Mouse (Mus musculus): ENCODE results near the gene Cdk2ap1. TPM values are rescaled to one million over a fixed set of nuclear protein-coding genes. Genes with fewer than 3 reads are reported as not detected.
A peak's percentile ranks its signal among the peaks of the same experiment; 100 is the strongest.

Gene Cdk2ap1
- polyA plus RNA-seq, 1 experiment = 236 TPM

DNA sequence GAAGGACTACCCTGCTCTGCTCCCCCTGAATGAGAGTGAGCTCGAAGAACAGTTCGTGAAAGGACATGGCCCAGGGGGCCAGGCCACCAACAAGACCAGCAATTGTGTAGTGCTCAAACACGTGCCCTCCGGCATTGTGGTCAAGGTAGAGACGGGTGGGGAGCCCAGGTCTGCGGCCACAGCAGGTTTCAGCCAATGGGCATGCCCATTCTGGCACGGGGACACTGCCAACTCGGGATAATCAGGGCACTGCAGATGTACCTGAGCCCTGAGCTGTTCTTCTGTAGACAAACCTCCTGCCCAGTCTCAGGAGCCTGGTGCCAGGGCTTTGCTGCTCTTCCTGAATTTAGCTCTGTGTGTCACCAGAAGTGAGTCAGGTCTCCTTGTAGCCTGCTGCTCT lies 24.1 kb downstream of the Cdk2ap1 start:
- no peak for TF ChIP-seq MAX (IDR thresholded peaks at IDR 0.05; ENCODE audit: low read depth)
- TF ChIP-seq MYOD1 (IDR thresholded peaks at IDR 0.05; ENCODE audit: control insufficient read depth in 1 of 3, insufficient read length in 2 of 3, low read depth in 2 of 3) = no peak

DNA sequence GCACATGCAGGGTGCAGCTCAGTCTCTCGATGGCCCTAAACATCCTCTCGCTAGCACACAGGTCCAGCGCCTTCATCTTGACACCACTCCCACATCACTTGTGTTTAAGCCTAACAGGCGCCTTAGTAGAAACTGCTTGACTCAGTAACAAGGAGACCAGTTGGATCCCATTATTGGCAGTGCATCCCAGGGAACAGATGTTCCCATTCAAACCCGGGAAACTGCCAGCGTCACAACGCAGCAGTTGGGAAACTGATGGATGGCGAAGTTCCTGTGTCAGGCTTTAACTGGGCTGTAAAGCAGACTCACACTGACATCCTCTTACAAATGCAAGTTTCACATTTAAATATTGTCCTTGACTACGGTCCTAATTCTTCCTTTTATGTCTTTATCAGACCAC lies 25.0 kb downstream of the Cdk2ap1 start:
- Histone ChIP-seq H3K36me3 (ENCODE audit: control insufficient read depth, insufficient read depth) (no peaks in the 10 kb centered on the region), H3K27me3 (ENCODE audit: control insufficient read depth, insufficient read depth, insufficient read length) (no peaks in the 10 kb centered on the region), H3ac (ENCODE audit: control insufficient read depth, insufficient read length) (no peak overlapping the region), H3K4me2 (ENCODE audit: low read depth) (no peak overlapping the region), H3K4me3 (no peak overlapping the region), H3K79me2 (ENCODE audit: control insufficient read depth, insufficient read depth) (no peaks in the 10 kb centered on the region)
- TF ChIP-seq MAX (IDR thresholded peaks at IDR 0.05; ENCODE audit: low read depth) = no peak
- no peak for TF ChIP-seq POLR2AphosphoS2 (IDR thresholded peaks at IDR 0.05; ENCODE audit: insufficient read length, low read depth)
- TF ChIP-seq TCF12 (IDR thresholded peaks at IDR 0.05; ENCODE audit: insufficient read depth, poor library complexity, severe bottlenecking) = no peak
- TF ChIP-seq SRF (IDR thresholded peaks at IDR 0.05; ENCODE audit: control insufficient read depth, insufficient read length, low read depth) = no peak
- TF ChIP-seq REST (IDR thresholded peaks at IDR 0.05; ENCODE audit: insufficient read depth, insufficient read length) = no peak
- TF ChIP-seq MYOG (IDR thresholded peaks at IDR 0.05; ENCODE audit: control insufficient read depth in 1 of 3, insufficient read depth in 1 of 3, insufficient read length in 2 of 3, low read depth in 2 of 3) = no peak
- no peak for TF ChIP-seq CEBPB (IDR thresholded peaks at IDR 0.05; ENCODE audit: insufficient read depth, poor library complexity, severe bottlenecking)
- TF ChIP-seq E2F4 (IDR thresholded peaks at IDR 0.05; ENCODE audit: insufficient read depth) = no peak
- no peak for TF ChIP-seq POLR2A (IDR thresholded peaks at IDR 0.05; ENCODE audit: insufficient read length, low read depth)
- TF ChIP-seq USF1 (IDR thresholded peaks at IDR 0.05; ENCODE audit: low read depth) = no peak
- TF ChIP-seq TCF3 (IDR thresholded peaks at IDR 0.05; ENCODE audit: insufficient read length, low read depth) = no peak
- TF ChIP-seq MYOD1 (IDR thresholded peaks at IDR 0.05; ENCODE audit: control insufficient read depth in 1 of 3, insufficient read length in 2 of 3, low read depth in 2 of 3) = no peak

More for the DNA sequence above, 24.1 kb downstream of the Cdk2ap1 start:
- H3K4me3 ChIP-seq = no peak overlapping the region
- no peak overlapping the region for H3K4me2 ChIP-seq (ENCODE audit: low read depth)
- no peak overlapping the region for H3ac ChIP-seq (ENCODE audit: control insufficient read depth, insufficient read length)
- no peaks in the 10 kb centered on the region for H3K79me2 ChIP-seq (ENCODE audit: control insufficient read depth, insufficient read depth)
- no peaks in the 10 kb centered on the region for H3K27me3 ChIP-seq (ENCODE audit: control insufficient read depth, insufficient read depth, insufficient read length)
- no peaks in the 10 kb centered on the region for H3K36me3 ChIP-seq (ENCODE audit: control insufficient read depth, insufficient read depth)

DNA sequence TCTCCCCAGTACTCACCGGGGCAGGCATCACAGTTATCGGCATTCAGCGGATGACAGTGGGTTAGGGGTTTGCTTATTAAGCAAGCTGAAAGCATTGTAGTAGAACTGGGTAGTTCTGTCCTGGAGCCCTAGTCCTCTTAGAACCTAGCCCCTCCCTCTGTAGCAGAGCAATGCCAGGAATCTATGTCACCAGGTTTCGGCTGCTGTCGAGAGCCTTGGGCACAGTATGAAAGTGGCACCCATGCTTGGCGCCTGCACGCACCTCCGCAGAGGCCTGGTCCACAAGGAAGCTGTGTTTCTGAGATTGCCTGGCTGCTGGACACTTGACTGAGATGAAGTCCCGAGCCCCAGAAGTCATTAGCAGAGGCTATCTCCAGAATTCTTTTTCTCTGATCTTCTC lies 25.8 kb downstream of the Cdk2ap1 start:
- Histone ChIP-seq H3ac (ENCODE audit: control insufficient read depth, insufficient read length) (no peak overlapping the region), H3K79me2 (ENCODE audit: control insufficient read depth, insufficient read depth) (no peaks in the 10 kb centered on the region), H3K4me2 (ENCODE audit: low read depth) (no peak overlapping the region), H3K4me3 (no peak overlapping the region), H3K36me3 (ENCODE audit: control insufficient read depth, insufficient read depth) (no peaks in the 10 kb centered on the region), H3K27me3 (ENCODE audit: control insufficient read depth, insufficient read depth, insufficient read length) (no peaks in the 10 kb centered on the region)
- TF ChIP-seq TCF12 (IDR thresholded peaks at IDR 0.05; ENCODE audit: insufficient read depth, poor library complexity, severe bottlenecking) (no peak), TCF3 (IDR thresholded peaks at IDR 0.05; ENCODE audit: insufficient read length, low read depth) (no peak), MAX (IDR thresholded peaks at IDR 0.05; ENCODE audit: low read depth) (no peak), SRF (IDR thresholded peaks at IDR 0.05; ENCODE audit: control insufficient read depth, insufficient read length, low read depth) (no peak), MYOG (IDR thresholded peaks at IDR 0.05; ENCODE audit: control insufficient read depth in 1 of 3, insufficient read depth in 1 of 3, insufficient read length in 2 of 3, low read depth in 2 of 3) (no peak), CEBPB (IDR thresholded peaks at IDR 0.05; ENCODE audit: insufficient read depth, poor library complexity, severe bottlenecking) (no peak), E2F4 (IDR thresholded peaks at IDR 0.05; ENCODE audit: insufficient read depth) (no peak), POLR2A (IDR thresholded peaks at IDR 0.05; ENCODE audit: insufficient read length, low read depth) (no peak)

DNA sequence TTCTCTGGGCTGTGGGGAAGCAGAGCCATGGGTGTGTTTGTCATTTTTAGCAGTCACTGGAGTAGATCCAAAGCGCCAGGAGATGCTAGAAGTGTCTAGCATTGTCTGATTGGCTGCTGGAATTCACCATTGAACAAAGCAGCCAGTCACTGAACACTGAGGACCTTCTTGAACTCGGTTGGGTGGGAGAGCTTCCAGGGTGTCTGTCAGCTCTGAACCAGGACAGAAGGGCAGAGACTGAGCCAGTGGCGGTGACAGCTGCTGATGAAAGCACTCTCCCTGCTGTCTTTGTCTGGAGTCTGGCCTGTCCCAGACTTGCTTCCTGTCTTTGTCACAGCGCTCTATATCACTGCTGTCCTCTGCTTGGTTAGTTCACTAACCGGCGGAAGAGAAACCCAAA lies 28.5 kb downstream of the Cdk2ap1 start:
- Histone ChIP-seq H3K4me2 (ENCODE audit: low read depth) (peak overlapping the region; percentile 12), H3K36me3 (ENCODE audit: control insufficient read depth, insufficient read depth) (no peaks in the 10 kb centered on the region), H3ac (ENCODE audit: control insufficient read depth, insufficient read length) (no peak overlapping the region), H3K4me3 (no peak overlapping the region), H3K79me2 (ENCODE audit: control insufficient read depth, insufficient read depth) (no peaks in the 10 kb centered on the region), H3K27me3 (ENCODE audit: control insufficient read depth, insufficient read depth, insufficient read length) (no peaks in the 10 kb centered on the region)
- TF ChIP-seq TCF12 (IDR thresholded peaks at IDR 0.05; ENCODE audit: insufficient read depth, poor library complexity, severe bottlenecking) = no peak
- peak; percentile 38 for TF ChIP-seq POLR2A (IDR thresholded peaks at IDR 0.05; ENCODE audit: insufficient read length, low read depth)
- peak; percentile 9 to 68 (median 36) for TF ChIP-seq MYOD1 (IDR thresholded peaks at IDR 0.05; ENCODE audit: control insufficient read depth in 1 of 3, insufficient read length in 2 of 3, low read depth in 2 of 3)
- no peak for TF ChIP-seq SRF (IDR thresholded peaks at IDR 0.05; ENCODE audit: control insufficient read depth, insufficient read length, low read depth)
- TF ChIP-seq MYOG (IDR thresholded peaks at IDR 0.05; ENCODE audit: control insufficient read depth in 1 of 3, insufficient read depth in 1 of 3, insufficient read length in 2 of 3, low read depth in 2 of 3) = peak; percentile 22 to 62 (median 30)

DNA sequence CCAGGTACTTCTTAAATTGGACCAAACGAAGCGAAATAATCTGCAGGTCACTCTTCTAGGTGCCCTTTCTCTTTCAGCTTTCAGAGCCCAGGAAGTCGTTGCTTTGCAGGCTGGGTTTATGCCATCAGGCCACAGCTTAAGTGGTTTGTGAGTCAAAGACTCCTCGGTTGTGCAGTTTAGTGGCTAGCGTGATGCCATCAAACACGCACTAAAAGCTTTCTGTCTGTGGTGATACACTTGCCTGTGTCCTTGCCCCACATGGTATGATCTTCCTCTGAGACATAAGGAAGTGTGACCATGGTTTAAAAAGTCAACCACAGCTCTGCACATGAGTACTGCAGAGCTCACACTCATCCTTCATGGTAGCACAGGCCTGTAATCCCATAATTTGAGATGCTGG lies 32.8 kb downstream of the Cdk2ap1 start:
- H3K4me2 ChIP-seq (ENCODE audit: low read depth) = no peak overlapping the region
- H3K4me3 ChIP-seq = no peak overlapping the region
- H3K79me2 ChIP-seq (ENCODE audit: control insufficient read depth, insufficient read depth) = peaks cover 18% of the 10 kb centered on the region
- no peak overlapping the region for H3ac ChIP-seq (ENCODE audit: control insufficient read depth, insufficient read length)
- H3K27me3 ChIP-seq (ENCODE audit: control insufficient read depth, insufficient read depth, insufficient read length) = no peaks in the 10 kb centered on the region
- TF ChIP-seq MYOG (IDR thresholded peaks at IDR 0.05; ENCODE audit: control insufficient read depth in 1 of 3, insufficient read depth in 1 of 3, insufficient read length in 2 of 3, low read depth in 2 of 3) = no peak
- TF ChIP-seq SRF (IDR thresholded peaks at IDR 0.05; ENCODE audit: control insufficient read depth, insufficient read length, low read depth) = no peak
- no peak for TF ChIP-seq TCF12 (IDR thresholded peaks at IDR 0.05; ENCODE audit: insufficient read depth, poor library complexity, severe bottlenecking)
- no peak for TF ChIP-seq REST (IDR thresholded peaks at IDR 0.05; ENCODE audit: insufficient read depth, insufficient read length)
- TF ChIP-seq POLR2AphosphoS2 (IDR thresholded peaks at IDR 0.05; ENCODE audit: insufficient read length, low read depth) = no peak
- no peak for TF ChIP-seq POLR2A (IDR thresholded peaks at IDR 0.05; ENCODE audit: insufficient read length, low read depth)
- TF ChIP-seq MYOD1 (IDR thresholded peaks at IDR 0.05; ENCODE audit: control insufficient read depth in 1 of 3, insufficient read length in 2 of 3, low read depth in 2 of 3) = no peak
- no peak for TF ChIP-seq USF1 (IDR thresholded peaks at IDR 0.05; ENCODE audit: low read depth)
- TF ChIP-seq E2F4 (IDR thresholded peaks at IDR 0.05; ENCODE audit: insufficient read depth) = no peak
- TF ChIP-seq MAX (IDR thresholded peaks at IDR 0.05; ENCODE audit: low read depth) = no peak
- TF ChIP-seq TCF3 (IDR thresholded peaks at IDR 0.05; ENCODE audit: insufficient read length, low read depth) = no peak
- no peak for TF ChIP-seq CEBPB (IDR thresholded peaks at IDR 0.05; ENCODE audit: insufficient read depth, poor library complexity, severe bottlenecking)
- H3K36me3 ChIP-seq (ENCODE audit: control insufficient read depth, insufficient read depth) = no peaks in the 10 kb centered on the region
